Mouse (Mus musculus) layer of hippocampus, adult 9-11 months (tissue): Measurements from ENCODE around the gene Tmem37.
A peak's percentile ranks its signal among the peaks of the same experiment; 100 is the strongest.

Source experiments
- DNase-seq: peaks from one replicate; pipeline ENCODE4 v3.0.0; 2022

Tmem37 gene

GRCm38 (mm10) chr1:120057044-120057443 lies 16.8 kb downstream of the Tmem37 start:
- DNase-seq, result no peak

- no peak for DNase-seq
These were observed 17.6 kb downstream of the Tmem37 start for GRCm38 (mm10) chr1:120056236-120056635.

GRCm38 (mm10) chr1:120055475-120055874 lies 18.4 kb downstream of the Tmem37 start:
- DNase-seq, result no peak

- DNase-seq, result no peak
These were observed 18.9 kb downstream of the Tmem37 start for GRCm38 (mm10) chr1:120054997-120055396.

GRCm38 (mm10) chr1:120051070-120051469 lies 22.8 kb downstream of the Tmem37 start:
- no peak for DNase-seq

- no peak for DNase-seq
These were observed 26.5 kb downstream of the Tmem37 start for GRCm38 (mm10) chr1:120047325-120047724.

- DNase-seq, result no peak
These were observed 29.3 kb downstream of the Tmem37 start for GRCm38 (mm10) chr1:120044584-120044983.

- DNase-seq, result no peak
These were observed 31.5 kb downstream of the Tmem37 start for GRCm38 (mm10) chr1:120042421-120042820.

GRCm38 (mm10) chr1:120038594-120038993 lies 35.3 kb downstream of the Tmem37 start:
- no peak for DNase-seq

GRCm38 (mm10) chr1:120037021-120037683 lies 36.7 kb downstream of the Tmem37 start:
- no peak for DNase-seq

- no peak for DNase-seq
These were observed 38.3 kb downstream of the Tmem37 start for GRCm38 (mm10) chr1:120035456-120036034.

- no peak for DNase-seq
These were observed 39.1 kb downstream of the Tmem37 start for GRCm38 (mm10) chr1:120034793-120035192.

GRCm38 (mm10) chr1:120033469-120033854 lies 40.4 kb downstream of the Tmem37 start:
- DNase-seq, result no peak

GRCm38 (mm10) chr1:120032804-120033468 lies 40.9 kb downstream of the Tmem37 start:
- DNase-seq, result peak; percentile 75

- DNase-seq, result no peak
These were observed 43.4 kb downstream of the Tmem37 start for GRCm38 (mm10) chr1:120030474-120030873.

GRCm38 (mm10) chr1:120027693-120028092 lies 46.2 kb downstream of the Tmem37 start:
- DNase-seq, result no peak

GRCm38 (mm10) chr1:120025050-120025439 lies 48.8 kb downstream of the Tmem37 start:
- DNase-seq, result no peak

GRCm38 (mm10) chr1:120024331-120025049 lies 49.4 kb downstream of the Tmem37 start:
- DNase-seq, result no peak

- peak; percentile 27 for DNase-seq
These were observed 51.9 kb downstream of the Tmem37 start for GRCm38 (mm10) chr1:120021951-120022350.

GRCm38 (mm10) chr1:120020322-120020897 lies 53.5 kb downstream of the Tmem37 start:
- no peak for DNase-seq

GRCm38 (mm10) chr1:120019428-120019827 lies 54.4 kb downstream of the Tmem37 start:
- DNase-seq, result no peak

- DNase-seq, result no peak
These were observed 55.0 kb downstream of the Tmem37 start for GRCm38 (mm10) chr1:120018900-120019299.
